Mouse (Mus musculus) thymus, adult 2 months (tissue): Measurements from ENCODE around the gene Gltpd2.

Experiments
- CTCF ChIP-seq: fragments of 200-500 bp; IDR thresholded peaks from 2 replicates; pipeline ENCODE4 v1.5.1; 2012; ENCODE audit warnings: mild to moderate bottlenecking, control low read depth, low read length, moderate library complexity, borderline replicate concordance; ENCODE audit not compliant: control insufficient read depth, poor library complexity, insufficient read depth; ENCODE audit errors: extremely low read depth
- POLR2A ChIP-seq: fragments of 200-500 bp; IDR thresholded peaks from 2 replicates; pipeline ENCODE4 v1.6.1; 2012; ENCODE audit warnings: mild to moderate bottlenecking, low read length, control low read depth, moderate library complexity; ENCODE audit not compliant: control insufficient read depth, poor library complexity, insufficient read depth; ENCODE audit errors: extremely low read depth

GRCm38 (mm10) chr11:70526211-70526610 is 7.2 kb downstream of the Gltpd2 start:
- TF ChIP-seq CTCF (no peak), POLR2A (no peak)
